Mouse (Mus musculus): ENCODE data around the gene Otop3. TPM values are rescaled to one million over a fixed set of nuclear protein-coding genes. Genes with fewer than 3 reads are reported as not detected.

Otop3 gene
- polyA plus RNA-seq, 1 experiment from 2014 or later = not detected

- no peak overlapping the region for H3K9ac ChIP-seq (replicated peaks)
- H3K27ac ChIP-seq (ENCODE audit: low read depth) = no peak overlapping the region
- no peak for TF ChIP-seq CTCF (IDR thresholded peaks at IDR 0.05; ENCODE audit: low read depth)
- TF ChIP-seq EP300 (IDR thresholded peaks at IDR 0.05; ENCODE audit: low read depth) = no peak
- no peaks in the 10 kb centered on the region for H3K4me1 ChIP-seq (ENCODE audit: insufficient read depth)
- H3K9me3 ChIP-seq (ENCODE audit: low read length) = no peaks in the 10 kb centered on the region
- no peak overlapping the region for H3K4me3 ChIP-seq (ENCODE audit: low read depth, low read length)
- DNase-seq (no peak), ATAC-seq (no peak)
- 0 out of 2 replicates have a peak, but pooled peaks cover 3% of the 10 kb centered on the region for H3K27me3 ChIP-seq (ENCODE audit: insufficient read depth, low read length)
- no peaks in the 10 kb centered on the region for H3K36me3 ChIP-seq (replicated peaks; ENCODE audit: insufficient read depth, low read length)
- 72% methylated on average over 5 of the region's 5 CpGs for WGBS (ENCODE audit: insufficient replicate concordance)
- H3K4me2 ChIP-seq (ENCODE audit: low read depth, low read length) = no peak overlapping the region
Measured at GRCm38 (mm10) chr11:115353375-115353774, 18.8 kb downstream of the Otop3 start.

- Histone ChIP-seq H3K27me3 (ENCODE audit: insufficient read depth, low read length) (0 out of 2 replicates have a peak, but pooled peaks cover 3% of the 10 kb centered on the region), H3K4me2 (ENCODE audit: low read depth, low read length) (no peak overlapping the region), H3K4me1 (ENCODE audit: insufficient read depth) (no peaks in the 10 kb centered on the region), H3K27ac (ENCODE audit: low read depth) (no peak overlapping the region), H3K36me3 (replicated peaks; ENCODE audit: insufficient read depth, low read length) (no peaks in the 10 kb centered on the region), H3K9ac (replicated peaks) (no peak overlapping the region), H3K9me3 (ENCODE audit: low read length) (no peaks in the 10 kb centered on the region), H3K4me3 (ENCODE audit: low read depth, low read length) (no peak overlapping the region)
- WGBS (ENCODE audit: insufficient replicate concordance) = 6% methylated on average over 8 of the region's 8 CpGs
- ATAC-seq = peak; percentile 51; the same call in 1 of the 2 replicates
- peak; percentile 98 for TF ChIP-seq CTCF (IDR thresholded peaks at IDR 0.05; ENCODE audit: low read depth)
- TF ChIP-seq EP300 (IDR thresholded peaks at IDR 0.05; ENCODE audit: low read depth) = no peak
- peak; percentile 82 for DNase-seq
Measured at GRCm38 (mm10) chr11:115354183-115354582, 19.7 kb downstream of the Otop3 start.

- Histone ChIP-seq H3K4me1 (ENCODE audit: insufficient read depth) (no peaks in the 10 kb centered on the region), H3K4me3 (ENCODE audit: low read depth, low read length) (no peak overlapping the region), H3K9me3 (ENCODE audit: low read length) (no peaks in the 10 kb centered on the region), H3K9ac (replicated peaks) (no peak overlapping the region), H3K27ac (ENCODE audit: low read depth) (no peak overlapping the region), H3K27me3 (ENCODE audit: insufficient read depth, low read length) (0 out of 2 replicates have a peak, but pooled peaks cover 3% of the 10 kb centered on the region), H3K4me2 (ENCODE audit: low read depth, low read length) (no peak overlapping the region), H3K36me3 (replicated peaks; ENCODE audit: insufficient read depth, low read length) (no peaks in the 10 kb centered on the region)
- 15% methylated on average over 5 of the region's 5 CpGs for WGBS (ENCODE audit: insufficient replicate concordance)
- DNase-seq (peak; percentile 75), ATAC-seq (peak; percentile 38; the same call in 1 of the 2 replicates)
- no peak for TF ChIP-seq EP300 (IDR thresholded peaks at IDR 0.05; ENCODE audit: low read depth)
- peak; percentile 63 for TF ChIP-seq CTCF (IDR thresholded peaks at IDR 0.05; ENCODE audit: low read depth)
Measured at GRCm38 (mm10) chr11:115358468-115358867, 23.9 kb downstream of the Otop3 start.

- DNase-seq = no peak
- no peaks in the 10 kb centered on the region for H3K36me3 ChIP-seq (replicated peaks; ENCODE audit: insufficient read depth, low read length)
- ATAC-seq = no peak
- no peak overlapping the region for H3K9ac ChIP-seq (replicated peaks)
- H3K4me3 ChIP-seq (ENCODE audit: low read depth, low read length) = no peak overlapping the region
- H3K4me2 ChIP-seq (ENCODE audit: low read depth, low read length) = no peak overlapping the region
- H3K9me3 ChIP-seq (ENCODE audit: low read length) = no peaks in the 10 kb centered on the region
- H3K27me3 ChIP-seq (ENCODE audit: insufficient read depth, low read length) = 0 out of 2 replicates have a peak, but pooled peaks cover 3% of the 10 kb centered on the region
- no peaks in the 10 kb centered on the region for H3K4me1 ChIP-seq (ENCODE audit: insufficient read depth)
- no peak overlapping the region for H3K27ac ChIP-seq (ENCODE audit: low read depth)
- TF ChIP-seq CTCF (IDR thresholded peaks at IDR 0.05; ENCODE audit: low read depth) = no peak
- no peak for TF ChIP-seq EP300 (IDR thresholded peaks at IDR 0.05; ENCODE audit: low read depth)
- 50% methylated on average over 3 of the region's 3 CpGs for WGBS (ENCODE audit: insufficient replicate concordance)
Measured at GRCm38 (mm10) chr11:115359293-115359692, 24.8 kb downstream of the Otop3 start.

GRCm38 (mm10) chr11:115359726-115360125 lies 25.2 kb downstream of the Otop3 start:
- Histone ChIP-seq H3K36me3 (replicated peaks; ENCODE audit: insufficient read depth, low read length) (no peaks in the 10 kb centered on the region), H3K9ac (replicated peaks) (no peak overlapping the region), H3K27ac (ENCODE audit: low read depth) (no peak overlapping the region), H3K9me3 (ENCODE audit: low read length) (no peaks in the 10 kb centered on the region), H3K4me3 (ENCODE audit: low read depth, low read length) (no peak overlapping the region), H3K27me3 (ENCODE audit: insufficient read depth, low read length) (0 out of 2 replicates have a peak, but pooled peaks cover 3% of the 10 kb centered on the region), H3K4me2 (ENCODE audit: low read depth, low read length) (no peak overlapping the region), H3K4me1 (ENCODE audit: insufficient read depth) (no peaks in the 10 kb centered on the region)
- WGBS (ENCODE audit: insufficient replicate concordance) = 47% methylated on average over 6 of the region's 6 CpGs
- no peak for TF ChIP-seq EP300 (IDR thresholded peaks at IDR 0.05; ENCODE audit: low read depth)
- TF ChIP-seq CTCF (IDR thresholded peaks at IDR 0.05; ENCODE audit: low read depth) = peak; percentile 45; the same call in 1 of the 2 replicates
- no peak for DNase-seq
- no peak for ATAC-seq

- H3K9ac ChIP-seq (replicated peaks) = no peak overlapping the region
- TF ChIP-seq CTCF (IDR thresholded peaks at IDR 0.05; ENCODE audit: low read depth) = no peak
- no peak for TF ChIP-seq EP300 (IDR thresholded peaks at IDR 0.05; ENCODE audit: low read depth)
- no peak overlapping the region for H3K4me2 ChIP-seq (ENCODE audit: low read depth, low read length)
- 73% methylated on average over 3 of the region's 3 CpGs for WGBS (ENCODE audit: insufficient replicate concordance)
- ATAC-seq (no peak), DNase-seq (no peak)
- H3K27ac ChIP-seq (ENCODE audit: low read depth) = no peak overlapping the region
- H3K27me3 ChIP-seq (ENCODE audit: insufficient read depth, low read length) = peaks cover 28% of the 10 kb centered on the region
- no peaks in the 10 kb centered on the region for H3K36me3 ChIP-seq (replicated peaks; ENCODE audit: insufficient read depth, low read length)
- H3K9me3 ChIP-seq (ENCODE audit: low read length) = no peaks in the 10 kb centered on the region
- peaks cover 9% of the 10 kb centered on the region for H3K4me1 ChIP-seq (ENCODE audit: insufficient read depth)
- no peak overlapping the region for H3K4me3 ChIP-seq (ENCODE audit: low read depth, low read length)
Measured at GRCm38 (mm10) chr11:115364136-115364535, 29.6 kb downstream of the Otop3 start.
